Mouse (Mus musculus): ENCODE data around the gene Sipa1l1. TPM values are rescaled to one million over a fixed set of nuclear protein-coding genes. Genes with fewer than 3 reads are reported as not detected.

The Sipa1l1 gene
- total RNA-seq, 2 experiments from 2014 or later, result 8.7 to 10.3 TPM

- intact Hi-C loops (cut with DNase I), result loop anchor here (5.0 kb wide), 1 partner anchor 107 kb away; the partner anchor contains the start of gene Sipa1l1
- DNase-seq (ENCODE audit: low spot score), result no peak
Observed at GRCm38 (mm10) chr12:82274576-82274975, 105.5 kb downstream of the Sipa1l1 start.

- peak; percentile 47 for DNase-seq (ENCODE audit: low spot score)
- intact Hi-C loops (cut with DNase I), result no loop called here
Observed at GRCm38 (mm10) chr12:82275767-82276166, 106.6 kb downstream of the Sipa1l1 start.

DNA sequence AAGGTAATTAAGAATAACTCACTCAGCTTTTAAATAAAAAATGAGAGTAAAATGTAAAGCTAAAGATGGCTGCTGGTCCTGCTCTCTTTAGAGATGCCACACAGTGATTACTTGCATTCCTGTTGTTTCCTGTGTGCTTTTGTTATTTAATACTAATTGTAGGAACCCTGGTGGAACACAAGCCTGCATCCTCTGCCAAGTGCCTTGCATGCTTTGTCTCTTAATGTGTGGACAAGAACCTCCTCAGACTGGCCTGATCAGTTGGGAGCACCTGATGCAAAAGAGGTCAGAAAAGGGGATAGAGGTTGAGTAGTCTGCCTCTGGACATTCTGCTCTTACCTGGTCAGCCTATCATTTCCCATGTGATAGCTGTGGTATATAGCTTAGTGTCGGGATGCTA, 107.5 kb downstream of the Sipa1l1 start:
- intact Hi-C loops (cut with DNase I), result no loop called here

GRCm38 (mm10) chr12:82284617-82285016, 115.5 kb downstream of the Sipa1l1 start:
- no peak for DNase-seq (ENCODE audit: low spot score)
- intact Hi-C loops (cut with DNase I), result loop anchor here (5.0 kb wide), 1 partner anchor 167 kb away; no protein-coding TSS in a partner anchor

More for the DNA sequence above, 107.5 kb downstream of the Sipa1l1 start:
- no peak for DNase-seq (ENCODE audit: low spot score)

GRCm38 (mm10) chr12:82285018-82285417, 115.9 kb downstream of the Sipa1l1 start:
- intact Hi-C loops (cut with DNase I), result loop anchor here (5.0 kb wide), 1 partner anchor 168 kb away; no protein-coding TSS in a partner anchor

GRCm38 (mm10) chr12:82286068-82286467, 116.9 kb downstream of the Sipa1l1 start:
- no peak for DNase-seq (ENCODE audit: low spot score)

More at GRCm38 (mm10) chr12:82285018-82285417, 115.9 kb downstream of the Sipa1l1 start:
- DNase-seq (ENCODE audit: low spot score), result no peak

DNA sequence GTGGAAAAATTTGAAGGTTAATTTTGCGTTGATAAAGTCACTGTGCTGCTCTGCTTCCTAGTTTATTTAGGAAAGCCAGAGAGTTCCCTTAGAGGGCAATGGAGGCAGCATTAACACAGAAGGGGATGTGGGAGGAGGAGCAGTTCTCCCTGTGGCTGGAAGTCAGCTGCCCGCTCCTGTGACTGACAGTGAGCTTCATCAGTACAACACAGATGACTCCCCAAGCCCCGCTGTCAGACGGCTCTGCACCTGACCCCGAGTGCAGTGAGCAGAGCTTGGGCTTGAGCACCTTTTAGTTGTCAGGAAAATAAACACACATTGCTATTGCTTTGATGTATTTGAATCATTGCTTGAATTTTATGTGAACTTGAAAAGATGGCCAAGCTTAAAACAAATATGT, 117.7 kb downstream of the Sipa1l1 start:
- no peak for DNase-seq (ENCODE audit: low spot score)
- intact Hi-C loops (cut with DNase I), result loop anchor here (5.0 kb wide), 1 partner anchor 170 kb away; no protein-coding TSS in a partner anchor

More at GRCm38 (mm10) chr12:82286068-82286467, 116.9 kb downstream of the Sipa1l1 start:
- intact Hi-C loops (cut with DNase I), result loop anchor here (5.0 kb wide), 1 partner anchor 169 kb away; no protein-coding TSS in a partner anchor

- intact Hi-C loops (cut with DNase I), result no loop called here
Observed at GRCm38 (mm10) chr12:82293545-82294247, 124.6 kb downstream of the Sipa1l1 start.

DNA sequence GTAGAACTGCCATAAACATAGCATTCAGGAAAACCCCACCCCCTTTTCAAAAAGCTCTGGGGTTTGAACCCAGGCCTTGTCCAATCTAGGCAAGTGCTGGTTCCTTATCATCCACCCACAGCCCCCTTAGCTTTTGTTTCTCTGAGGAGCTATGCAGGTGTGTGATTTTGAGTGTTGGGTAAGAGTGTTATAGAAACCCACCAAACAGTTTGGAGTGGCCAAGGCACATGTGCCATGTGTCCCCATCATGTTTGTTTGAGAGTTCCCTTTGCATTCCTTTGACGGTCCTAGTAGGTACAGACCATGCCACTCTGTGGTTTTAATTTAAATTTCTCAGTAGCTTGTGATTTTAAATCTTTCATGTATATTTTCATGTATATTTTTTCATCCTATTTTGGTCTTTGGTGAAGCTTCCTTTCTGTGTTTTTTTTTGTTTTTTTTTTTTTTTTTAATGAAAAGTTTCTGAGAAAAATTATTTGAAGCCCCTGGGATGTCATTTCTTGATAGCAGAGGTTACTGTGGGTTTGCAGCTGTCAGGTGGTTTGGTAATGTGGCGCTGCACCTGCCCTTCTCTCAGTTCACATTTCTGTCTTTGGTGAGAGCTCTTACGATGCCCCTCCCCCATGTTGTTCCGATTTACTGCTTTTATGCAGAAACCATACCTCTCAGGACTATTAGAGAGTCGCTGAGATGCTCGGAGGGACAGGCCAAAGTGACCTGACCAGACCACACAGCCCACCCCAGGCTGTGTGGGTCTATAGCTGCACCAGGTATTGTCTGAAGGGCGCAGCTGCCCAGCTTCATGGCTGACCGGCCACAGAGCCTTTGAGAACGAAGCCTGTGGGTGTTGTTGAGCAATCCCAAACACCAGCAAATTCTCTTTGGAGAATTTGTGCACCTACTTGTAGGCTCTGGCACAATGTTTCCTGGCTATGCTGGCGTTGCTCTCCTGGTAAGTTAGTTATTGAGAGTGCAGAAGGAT, 126.1 kb downstream of the Sipa1l1 start:
- no peak for DNase-seq (ENCODE audit: low spot score)
- intact Hi-C loops (cut with DNase I), result no loop called here

More at GRCm38 (mm10) chr12:82293545-82294247, 124.6 kb downstream of the Sipa1l1 start:
- DNase-seq (ENCODE audit: low spot score), result no peak

DNA sequence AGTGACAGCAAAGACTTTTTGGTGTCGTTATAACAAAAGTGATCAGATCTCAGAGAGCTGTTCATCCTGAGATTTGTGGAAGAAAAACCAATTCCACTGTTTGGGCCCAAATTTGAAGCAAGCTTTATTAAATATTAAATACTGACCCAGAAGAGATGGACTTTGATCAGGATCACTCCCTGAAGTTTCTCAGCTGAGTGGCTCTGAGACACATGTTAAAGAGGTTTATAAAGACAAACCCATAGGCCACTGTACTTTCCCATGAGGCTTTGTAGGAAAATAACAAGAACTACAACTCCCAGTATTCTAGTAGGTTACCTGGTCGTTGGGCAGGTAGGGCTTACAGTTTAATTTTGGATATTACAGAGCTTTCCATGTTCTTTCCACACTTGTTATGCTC, 127.2 kb downstream of the Sipa1l1 start:
- intact Hi-C loops (cut with DNase I), result no loop called here

GRCm38 (mm10) chr12:82297196-82297595, 128.1 kb downstream of the Sipa1l1 start:
- intact Hi-C loops (cut with DNase I), result no loop called here
- DNase-seq (ENCODE audit: low spot score), result no peak

More for the DNA sequence above, 127.2 kb downstream of the Sipa1l1 start:
- DNase-seq (ENCODE audit: low spot score), result no peak

GRCm38 (mm10) chr12:82298662-82299460, 129.7 kb downstream of the Sipa1l1 start:
- intact Hi-C loops (cut with DNase I), result no loop called here
- DNase-seq (ENCODE audit: low spot score), result no peak

DNA sequence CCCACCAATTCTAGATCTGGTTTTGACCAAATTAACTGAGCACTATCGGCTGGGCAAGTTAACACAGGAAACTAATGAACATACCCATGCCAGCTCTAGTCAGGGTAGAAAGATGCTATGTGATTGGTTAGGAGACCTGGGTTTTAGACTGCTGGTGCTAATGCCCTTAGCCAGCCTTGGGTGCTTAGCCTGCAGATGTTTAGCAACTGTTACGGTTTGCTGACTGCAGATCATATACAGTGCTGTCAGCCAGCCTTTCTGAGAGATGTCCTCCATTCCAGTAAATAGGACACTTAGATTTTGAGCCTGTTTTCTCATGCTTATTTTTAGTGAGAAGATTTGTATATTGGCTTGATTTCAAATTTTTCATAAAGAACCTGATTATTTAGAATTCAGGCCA, 135.0 kb downstream of the Sipa1l1 start:
- intact Hi-C loops (cut with DNase I), result no loop called here
- no peak for DNase-seq (ENCODE audit: low spot score)

- intact Hi-C loops (cut with DNase I), result no loop called here
- DNase-seq (ENCODE audit: low spot score), result no peak
Observed at GRCm38 (mm10) chr12:82306035-82306434, 136.9 kb downstream of the Sipa1l1 start.

DNA sequence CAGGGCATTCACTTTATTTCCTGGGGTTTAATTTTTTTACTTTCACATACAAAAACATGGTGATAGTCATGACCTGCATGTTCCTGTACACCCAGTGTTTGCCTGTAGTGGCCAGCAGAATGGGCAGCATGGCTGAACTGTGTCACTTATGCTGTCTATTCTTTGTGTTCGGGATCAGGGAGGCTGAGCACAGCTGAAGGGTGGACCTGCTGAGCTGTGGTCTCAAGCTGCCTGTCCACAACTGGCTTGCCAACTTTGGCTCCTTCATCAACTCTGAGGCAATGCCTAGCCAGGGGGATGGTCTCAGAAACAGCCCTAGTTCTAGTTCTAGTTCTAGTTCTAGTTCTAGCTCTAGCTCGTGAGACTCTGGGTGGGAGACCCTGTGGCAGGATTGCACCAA, 142.5 kb downstream of the Sipa1l1 start:
- intact Hi-C loops (cut with DNase I), result no loop called here
- no peak for DNase-seq (ENCODE audit: low spot score)

DNA sequence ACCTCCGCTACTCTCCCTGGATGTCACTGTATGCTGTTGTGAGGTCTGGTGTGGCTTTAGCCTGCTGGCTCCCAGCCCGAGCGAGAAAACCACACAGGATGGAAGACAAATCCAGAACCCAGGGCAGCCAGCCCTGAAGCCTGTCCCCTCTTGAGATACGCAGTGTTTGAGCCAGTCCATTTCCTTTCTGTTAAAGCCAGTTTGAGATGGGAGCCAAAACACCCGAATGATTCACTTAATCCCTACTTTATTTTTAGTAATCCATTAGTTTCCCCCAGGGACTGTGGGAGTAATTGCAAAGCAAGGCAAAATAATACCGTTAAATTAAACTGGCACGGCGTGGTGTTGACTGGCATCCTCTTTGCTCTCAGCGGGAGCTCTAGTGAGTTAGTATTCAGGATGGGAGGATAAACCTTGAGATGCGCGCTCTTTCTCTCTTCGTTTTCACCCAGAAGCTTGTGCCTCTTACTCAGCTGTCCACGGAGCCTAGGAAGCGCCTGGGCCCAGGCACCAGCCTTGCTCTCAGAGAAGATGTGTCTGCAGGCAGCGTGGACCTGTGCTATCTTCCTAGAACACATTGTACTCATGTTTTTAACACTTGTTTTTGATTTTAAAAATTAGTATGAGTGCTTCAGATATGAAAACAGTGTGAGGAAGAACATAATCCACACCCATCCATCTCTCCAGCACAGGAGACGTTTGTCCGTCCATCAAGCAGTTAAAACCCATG, 143.1 kb downstream of the Sipa1l1 start:
- intact Hi-C loops (cut with DNase I), result no loop called here

DNA sequence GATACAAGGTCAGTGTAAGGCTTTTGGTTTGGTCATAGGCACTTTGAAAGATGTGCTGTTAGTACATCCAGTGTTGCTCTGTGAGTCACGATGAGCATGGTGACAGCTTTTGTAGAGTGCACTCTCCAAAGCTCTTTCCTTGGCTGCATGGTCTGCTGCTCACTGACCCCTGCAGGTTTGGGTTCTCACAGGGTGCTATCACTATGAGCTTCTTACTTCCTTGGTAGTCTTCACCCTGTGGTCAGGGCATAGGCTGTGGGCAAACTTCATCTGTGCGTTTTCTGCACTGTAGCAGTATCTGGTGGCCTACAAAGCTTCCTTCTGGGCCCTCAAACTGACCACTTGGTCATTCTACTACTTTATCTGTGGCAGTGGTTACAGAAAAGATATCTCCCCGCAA, 144.0 kb downstream of the Sipa1l1 start:
- intact Hi-C loops (cut with DNase I), result no loop called here
- no peak for DNase-seq (ENCODE audit: low spot score)

More for the DNA sequence above, 143.1 kb downstream of the Sipa1l1 start:
- peak; percentile 41 for DNase-seq (ENCODE audit: low spot score)

GRCm38 (mm10) chr12:82319436-82320131, 150.5 kb downstream of the Sipa1l1 start:
- intact Hi-C loops (cut with DNase I), result no loop called here
- no peak for DNase-seq (ENCODE audit: low spot score)
